Mouse (Mus musculus): Measurements from ENCODE around the gene Rai14. TPM values are rescaled to one million over a fixed set of nuclear protein-coding genes. Genes with fewer than 3 reads are reported as not detected.
A peak's percentile ranks its signal among the peaks of the same experiment; 100 is the strongest.

Gene Rai14
- polyA plus RNA-seq (2012; rRNA removed) = 2.7 and 2.8 TPM in 2 replicates

GRCm38 (mm10) chr15:10714409-10715138 is at the start of gene Rai14:
TSS of gene Rai14 (minus strand) at chr15:10714624.
- peak; percentile 53 to 56 for DNase-seq
- H3K4me1 ChIP-seq (ENCODE audit: control insufficient read depth, insufficient read depth, low read length) = no peaks in the 10 kb centered on the region; the same call in 1 of the 2 replicates
- H3K27me3 ChIP-seq (ENCODE audit: control insufficient read depth, insufficient read depth, low read length) = peaks cover 2% of the 10 kb centered on the region; the same call in 1 of the 2 replicates
- TF ChIP-seq POLR2A (IDR thresholded peaks at IDR 0.05; ENCODE audit: borderline replicate concordance, insufficient read depth, low read length) (no peak), CTCF (IDR thresholded peaks at IDR 0.05; ENCODE audit: borderline replicate concordance, insufficient read depth, low read depth, low read length) (no peak)
- H3K27ac ChIP-seq (ENCODE audit: insufficient read depth, low read length) = no peak within 1 kb of the TSS
- under 1% methylated on average over 61 of the region's 68 CpGs for WGBS
- H3K4me3 ChIP-seq (replicated peaks; ENCODE audit: insufficient read depth, low read depth, low read length) = peak within 1 kb of the TSS; percentile 82

GRCm38 (mm10) chr15:10761441-10761840 is 47.0 kb upstream of the Rai14 start:
- no peak overlapping the region for H3K27ac ChIP-seq (ENCODE audit: insufficient read depth, low read length)
- no peak for DNase-seq
- H3K27me3 ChIP-seq (ENCODE audit: control insufficient read depth, insufficient read depth, low read length) = no peaks in the 10 kb centered on the region
- 27% methylated on average over 6 of the region's 6 CpGs for WGBS
- TF ChIP-seq CTCF (IDR thresholded peaks at IDR 0.05; ENCODE audit: borderline replicate concordance, insufficient read depth, low read depth, low read length) (no peak), POLR2A (IDR thresholded peaks at IDR 0.05; ENCODE audit: borderline replicate concordance, insufficient read depth, low read length) (no peak)
- H3K4me1 ChIP-seq (ENCODE audit: control insufficient read depth, insufficient read depth, low read length) = no peaks in the 10 kb centered on the region
- no peak overlapping the region for H3K4me3 ChIP-seq (replicated peaks; ENCODE audit: insufficient read depth, low read depth, low read length)

GRCm38 (mm10) chr15:10760006-10760405 is 45.6 kb upstream of the Rai14 start:
- no peaks in the 10 kb centered on the region for H3K27me3 ChIP-seq (ENCODE audit: control insufficient read depth, insufficient read depth, low read length)
- DNase-seq = no peak
- no peak for TF ChIP-seq CTCF (IDR thresholded peaks at IDR 0.05; ENCODE audit: borderline replicate concordance, insufficient read depth, low read depth, low read length)
- TF ChIP-seq POLR2A (IDR thresholded peaks at IDR 0.05; ENCODE audit: borderline replicate concordance, insufficient read depth, low read length) = no peak
- no peaks in the 10 kb centered on the region; the same call in 1 of the 2 replicates for H3K4me1 ChIP-seq (ENCODE audit: control insufficient read depth, insufficient read depth, low read length)
- H3K4me3 ChIP-seq (replicated peaks; ENCODE audit: insufficient read depth, low read depth, low read length) = no peak overlapping the region
- no peak overlapping the region for H3K27ac ChIP-seq (ENCODE audit: insufficient read depth, low read length)
- WGBS = 49% methylated on average over 12 of the region's 12 CpGs

- 91% methylated on average over 4 of the region's 4 CpGs for WGBS
- no peaks in the 10 kb centered on the region for H3K27me3 ChIP-seq (ENCODE audit: control insufficient read depth, insufficient read depth, low read length)
- no peak for DNase-seq
- H3K27ac ChIP-seq (ENCODE audit: insufficient read depth, low read length) = no peak overlapping the region
- TF ChIP-seq POLR2A (IDR thresholded peaks at IDR 0.05; ENCODE audit: borderline replicate concordance, insufficient read depth, low read length) (no peak), CTCF (IDR thresholded peaks at IDR 0.05; ENCODE audit: borderline replicate concordance, insufficient read depth, low read depth, low read length) (no peak)
- no peaks in the 10 kb centered on the region; the same call in 1 of the 2 replicates for H3K4me1 ChIP-seq (ENCODE audit: control insufficient read depth, insufficient read depth, low read length)
- H3K4me3 ChIP-seq (replicated peaks; ENCODE audit: insufficient read depth, low read depth, low read length) = no peak overlapping the region
Observed at GRCm38 (mm10) chr15:10759440-10759839, 45.0 kb upstream of the Rai14 start.

GRCm38 (mm10) chr15:10758808-10759207 is 44.4 kb upstream of the Rai14 start:
- DNase-seq = no peak
- Histone ChIP-seq H3K27ac (ENCODE audit: insufficient read depth, low read length) (no peak overlapping the region), H3K4me1 (ENCODE audit: control insufficient read depth, insufficient read depth, low read length) (no peaks in the 10 kb centered on the region; the same call in 1 of the 2 replicates), H3K27me3 (ENCODE audit: control insufficient read depth, insufficient read depth, low read length) (no peaks in the 10 kb centered on the region), H3K4me3 (replicated peaks; ENCODE audit: insufficient read depth, low read depth, low read length) (no peak overlapping the region)
- no peak for TF ChIP-seq POLR2A (IDR thresholded peaks at IDR 0.05; ENCODE audit: borderline replicate concordance, insufficient read depth, low read length)
- TF ChIP-seq CTCF (IDR thresholded peaks at IDR 0.05; ENCODE audit: borderline replicate concordance, insufficient read depth, low read depth, low read length) = no peak

- TF ChIP-seq CTCF (IDR thresholded peaks at IDR 0.05; ENCODE audit: borderline replicate concordance, insufficient read depth, low read depth, low read length) = no peak
- H3K27ac ChIP-seq (ENCODE audit: insufficient read depth, low read length) = no peak overlapping the region
- no peak overlapping the region for H3K4me3 ChIP-seq (replicated peaks; ENCODE audit: insufficient read depth, low read depth, low read length)
- no peaks in the 10 kb centered on the region; the same call in 1 of the 2 replicates for H3K4me1 ChIP-seq (ENCODE audit: control insufficient read depth, insufficient read depth, low read length)
- H3K27me3 ChIP-seq (ENCODE audit: control insufficient read depth, insufficient read depth, low read length) = no peaks in the 10 kb centered on the region
- no peak for DNase-seq
- WGBS = 87% methylated on average over 2 of the region's 2 CpGs
Observed at GRCm38 (mm10) chr15:10751141-10751540, 36.7 kb upstream of the Rai14 start.

- Histone ChIP-seq H3K4me3 (replicated peaks; ENCODE audit: insufficient read depth, low read depth, low read length) (no peak overlapping the region), H3K27me3 (ENCODE audit: control insufficient read depth, insufficient read depth, low read length) (no peaks in the 10 kb centered on the region), H3K4me1 (ENCODE audit: control insufficient read depth, insufficient read depth, low read length) (no peaks in the 10 kb centered on the region), H3K27ac (ENCODE audit: insufficient read depth, low read length) (no peak overlapping the region)
- DNase-seq = no peak
- no peak for TF ChIP-seq CTCF (IDR thresholded peaks at IDR 0.05; ENCODE audit: borderline replicate concordance, insufficient read depth, low read depth, low read length)
- WGBS = 74% methylated on average over 2 of the region's 2 CpGs
Observed at GRCm38 (mm10) chr15:10750339-10750738, 35.9 kb upstream of the Rai14 start.

- Histone ChIP-seq H3K27me3 (ENCODE audit: control insufficient read depth, insufficient read depth, low read length) (no peaks in the 10 kb centered on the region), H3K4me3 (replicated peaks; ENCODE audit: insufficient read depth, low read depth, low read length) (no peak overlapping the region), H3K27ac (ENCODE audit: insufficient read depth, low read length) (no peak overlapping the region), H3K4me1 (ENCODE audit: control insufficient read depth, insufficient read depth, low read length) (no peaks in the 10 kb centered on the region)
- no peak for TF ChIP-seq CTCF (IDR thresholded peaks at IDR 0.05; ENCODE audit: borderline replicate concordance, insufficient read depth, low read depth, low read length)
- no peak for TF ChIP-seq POLR2A (IDR thresholded peaks at IDR 0.05; ENCODE audit: borderline replicate concordance, insufficient read depth, low read length)
- DNase-seq = no peak
- 62% methylated on average over 4 of the region's 4 CpGs for WGBS
Observed at GRCm38 (mm10) chr15:10749678-10750077, 35.3 kb upstream of the Rai14 start.

Data from cerebellum, adult 2 months (tissue).